Mouse (Mus musculus) CD8-positive naive resting alpha-beta T cell, adult 2 months (primary cell): Measurements from ENCODE around the gene Abhd15.

Experiments used
- DNase-seq, 2 experiments: peaks; one replicate each; pipeline ENCODE4 v3.0.0; 2022; ENCODE audit warnings: low read depth in 2 of 2, low spot score in 2 of 2

Abhd15 gene

DNA sequence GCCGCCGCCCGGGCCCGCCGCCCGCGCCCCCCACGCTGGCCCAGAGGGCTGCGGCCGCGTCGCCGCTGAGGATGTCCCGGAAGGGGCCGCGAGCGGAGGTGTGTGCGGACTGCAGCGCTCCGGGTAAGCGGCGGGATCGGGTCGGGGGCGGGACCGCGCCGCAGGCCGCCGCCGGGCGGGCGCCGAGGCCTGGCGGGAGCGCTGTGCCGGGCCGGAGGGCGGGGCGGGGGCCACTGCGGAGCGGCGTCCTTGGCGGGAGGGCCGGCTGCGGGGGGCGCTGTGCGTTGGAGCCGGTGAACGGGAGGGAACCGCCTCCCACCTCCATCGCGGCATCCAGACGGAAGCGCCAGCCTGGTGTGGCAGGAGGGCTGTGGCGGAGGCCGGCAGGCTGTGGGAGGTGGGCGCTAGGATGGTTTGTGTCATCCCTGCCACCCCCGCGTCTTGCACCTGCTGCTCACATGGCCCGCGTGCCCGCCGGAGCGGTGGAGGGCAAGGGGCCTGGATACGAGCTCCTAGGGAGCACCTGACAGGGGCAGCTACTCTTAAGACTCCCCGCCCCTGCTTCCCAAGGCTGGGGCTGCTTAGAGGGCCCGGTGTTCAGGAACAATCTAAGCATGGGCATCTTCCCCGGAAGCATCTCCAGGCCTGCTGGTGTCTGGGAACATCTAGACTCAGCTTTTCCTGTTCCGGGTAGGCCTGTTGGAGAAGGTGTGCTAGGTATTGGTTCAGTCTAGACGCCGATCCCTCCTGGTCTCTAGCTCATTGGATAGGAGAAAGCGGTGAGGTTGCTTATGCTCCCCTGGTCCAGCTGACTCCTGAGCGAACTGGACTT lies 21.2 kb upstream of the Abhd15 start, which contains the start of gene Git1:
Gene Git1, plus strand, starts transcription at position 51 of the 832 bp plus-strand sequence.
- DNase-seq = no peak

DNA sequence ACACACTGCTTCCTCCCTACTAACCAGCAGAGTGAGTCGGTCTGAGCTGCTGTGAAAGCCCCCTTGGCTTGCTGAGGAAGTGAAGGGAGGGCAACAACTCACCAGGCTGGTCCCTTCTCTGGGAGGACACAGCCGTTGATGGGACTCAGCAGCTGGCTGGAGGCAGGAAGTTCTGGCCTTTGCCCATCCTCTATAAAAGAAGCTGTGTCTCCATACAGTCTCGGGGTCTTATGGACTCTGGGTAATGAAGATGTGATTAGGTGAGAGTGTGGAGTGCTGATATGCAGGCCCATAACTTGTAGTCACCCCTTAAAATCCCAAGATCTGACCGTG lies 20.6 kb upstream of the Abhd15 start:
- DNase-seq = no peak

DNA sequence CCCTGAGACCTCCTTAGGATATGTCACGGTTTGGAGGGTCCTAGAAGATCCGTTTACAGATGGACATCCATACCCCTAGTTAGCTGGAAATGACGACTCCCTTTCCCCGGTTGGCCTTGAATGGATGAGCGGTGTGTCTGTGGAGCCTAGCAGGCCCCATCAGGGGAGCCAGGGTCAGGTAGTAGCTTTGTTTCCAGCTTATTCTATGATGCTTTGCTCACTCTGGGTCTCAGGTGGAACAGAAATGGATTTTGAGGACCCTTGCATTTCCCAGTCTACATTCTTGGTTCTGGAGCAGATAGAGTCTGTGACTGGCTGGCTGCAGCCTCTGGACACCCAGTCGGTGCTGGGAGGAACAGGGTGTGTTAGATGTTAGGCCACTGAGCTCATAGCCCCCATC lies 20.1 kb upstream of the Abhd15 start:
- DNase-seq = no peak

DNA sequence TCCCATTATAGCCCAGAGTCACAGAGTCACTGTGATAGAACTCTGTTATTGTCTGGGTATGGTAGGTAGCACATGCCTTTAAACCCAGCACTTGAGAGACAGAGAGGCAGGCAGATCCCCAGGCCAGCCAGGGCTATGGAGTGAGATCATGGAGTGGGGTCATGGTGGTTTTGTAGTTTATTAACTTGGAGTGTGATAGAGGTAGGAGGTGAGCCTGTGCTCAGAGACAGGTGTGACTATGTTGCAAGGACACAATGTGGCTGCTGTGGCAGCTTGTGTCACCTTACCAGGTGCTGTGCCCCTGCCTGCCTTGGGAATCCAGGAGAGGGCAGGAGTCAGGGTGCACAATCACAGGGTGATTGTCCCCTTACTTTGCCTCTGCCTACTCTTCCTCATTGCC lies 19.4 kb upstream of the Abhd15 start:
- DNase-seq = no peak

DNA sequence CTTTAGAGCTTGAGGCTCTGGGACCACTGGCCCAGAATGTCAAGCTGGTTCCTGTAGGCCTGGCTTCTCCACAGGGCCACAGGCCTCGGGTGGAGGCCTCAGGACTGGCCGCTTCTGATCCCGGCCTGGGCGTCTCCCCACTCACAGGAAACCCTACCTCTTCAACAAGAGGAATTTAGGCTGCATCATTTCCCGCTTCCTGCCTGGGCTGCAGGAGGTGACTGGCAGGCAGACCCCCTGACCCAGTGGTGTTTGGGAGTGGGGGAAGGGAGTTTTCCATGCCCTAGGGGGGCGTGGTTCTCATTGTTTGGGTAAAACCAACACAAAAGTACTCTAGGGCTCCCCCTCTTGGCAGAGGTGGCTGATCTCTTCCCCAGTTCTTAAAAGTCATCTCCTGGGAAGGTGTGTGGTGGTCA lies 17.6 kb upstream of the Abhd15 start:
- peak; percentile 41 to 60 for DNase-seq

DNA sequence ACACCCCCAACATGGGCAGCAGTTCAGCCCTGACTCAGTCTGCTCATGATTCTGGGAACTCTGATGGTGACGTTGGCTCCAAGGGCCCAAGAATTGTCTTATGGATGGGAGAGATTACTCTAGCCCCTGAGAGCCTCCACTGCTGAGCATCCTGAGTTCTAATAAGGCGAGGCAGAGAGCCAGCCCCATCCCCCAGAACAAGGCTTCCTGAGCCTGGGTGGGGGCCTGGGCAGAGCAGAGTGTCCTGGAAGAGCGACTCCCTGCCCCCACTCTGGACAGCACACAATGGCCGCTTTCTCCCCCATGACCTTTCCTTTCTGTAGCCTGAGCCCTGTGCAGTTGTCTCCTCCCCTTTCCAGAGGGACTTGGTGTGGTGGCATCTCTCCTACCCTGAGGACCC lies 17.1 kb upstream of the Abhd15 start:
- no peak for DNase-seq

DNA sequence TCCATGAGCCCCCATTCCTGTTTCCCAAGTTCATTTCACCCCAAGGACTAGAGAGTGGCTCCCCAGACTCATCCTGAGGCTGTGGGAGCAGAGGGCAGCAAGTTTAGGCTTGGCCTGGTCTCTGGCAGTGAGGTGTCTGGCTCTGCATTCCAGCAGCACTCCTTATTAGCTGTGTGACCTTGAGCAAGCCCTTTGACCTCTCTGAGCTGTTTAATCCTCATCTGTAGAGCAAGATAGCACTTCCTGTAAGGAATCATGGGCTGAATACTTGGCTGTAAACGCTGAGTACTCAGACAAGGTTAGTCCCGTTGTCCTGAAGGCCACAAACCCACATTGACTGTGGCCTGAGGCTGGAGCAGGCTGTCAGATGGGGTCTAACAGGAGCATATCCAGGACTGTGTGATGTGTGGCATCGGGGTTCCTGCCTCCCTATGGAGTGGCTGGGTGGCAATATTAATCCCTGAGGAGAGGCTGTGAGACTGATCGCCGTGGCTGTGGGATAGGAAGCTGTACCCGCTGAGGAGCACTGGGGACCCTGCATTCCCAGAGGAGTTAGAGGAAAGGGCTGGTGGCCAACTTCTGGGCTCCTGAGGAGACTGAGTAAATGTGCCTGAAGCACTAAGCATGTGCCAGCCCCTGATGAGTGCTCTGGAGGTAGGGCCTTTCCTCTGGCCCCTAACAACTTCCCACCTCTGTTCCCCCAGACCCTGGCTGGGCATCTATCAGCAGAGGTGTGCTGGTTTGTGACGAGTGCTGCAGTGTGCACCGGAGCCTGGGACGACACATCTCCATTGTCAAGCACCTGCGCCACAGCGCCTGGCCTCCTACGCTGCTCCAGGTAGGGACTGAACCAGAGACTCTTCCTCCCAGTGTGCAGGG lies 16.4 kb upstream of the Abhd15 start:
- DNase-seq = no peak

DNA sequence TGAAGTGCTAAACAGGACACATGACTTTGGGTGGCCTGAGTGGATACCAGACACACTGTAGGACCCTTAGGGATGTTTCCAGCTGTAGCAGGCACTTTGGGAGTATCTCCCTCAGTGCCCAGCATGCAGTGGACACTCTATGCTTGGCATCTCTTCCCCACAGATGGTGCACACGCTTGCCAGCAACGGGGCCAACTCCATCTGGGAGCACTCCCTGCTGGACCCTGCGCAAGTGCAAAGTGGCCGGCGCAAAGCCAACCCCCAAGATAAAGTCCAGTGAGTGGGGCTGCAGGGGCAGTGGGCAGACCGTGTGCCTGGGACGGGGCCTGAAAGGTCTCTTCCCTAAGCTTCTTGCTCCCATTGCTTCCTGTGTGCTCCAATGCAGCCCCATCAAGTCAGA lies 15.6 kb upstream of the Abhd15 start:
- DNase-seq = no peak

DNA sequence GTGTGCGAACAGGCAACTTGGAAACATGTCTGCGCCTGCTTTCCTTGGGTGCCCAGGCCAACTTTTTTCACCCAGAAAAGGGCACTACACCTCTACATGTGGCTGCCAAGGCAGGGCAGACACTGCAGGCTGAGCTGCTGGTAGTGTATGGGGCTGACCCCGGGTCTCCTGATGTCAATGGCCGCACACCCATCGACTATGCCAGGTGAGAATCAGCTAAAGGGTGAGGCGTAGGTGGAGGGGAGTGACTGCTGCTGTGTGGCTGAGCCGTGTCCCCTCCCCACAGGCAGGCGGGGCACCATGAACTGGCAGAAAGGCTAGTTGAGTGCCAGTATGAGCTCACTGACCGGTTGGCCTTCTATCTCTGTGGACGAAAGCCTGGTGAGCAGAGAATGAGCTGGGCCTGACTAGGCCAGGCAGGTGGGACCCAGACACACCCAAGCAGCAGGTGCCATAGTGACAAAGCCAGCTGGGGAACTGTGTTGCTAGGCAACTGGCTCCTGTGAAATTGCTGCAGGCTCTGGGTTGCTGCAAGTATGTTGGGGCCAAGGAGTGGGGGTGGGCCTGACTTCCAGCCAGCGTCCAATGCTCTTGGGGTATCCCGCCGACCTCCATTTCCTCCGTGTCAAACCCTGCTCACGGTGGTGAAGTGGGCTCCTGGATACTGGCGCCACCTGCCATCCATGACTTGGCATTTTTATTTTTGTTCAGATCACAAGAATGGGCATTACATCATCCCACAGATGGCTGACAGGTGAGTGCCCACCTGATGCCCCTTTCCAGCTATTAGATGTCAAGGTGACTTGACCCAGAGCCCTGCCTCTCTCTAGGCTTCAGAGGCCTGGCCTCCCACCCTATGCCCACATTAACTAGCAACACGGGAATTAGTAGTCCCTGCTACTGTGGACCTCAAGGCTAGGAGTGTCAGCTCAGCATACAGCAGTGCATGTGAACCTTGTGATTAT lies 14.3 kb upstream of the Abhd15 start:
- DNase-seq = no peak

DNA sequence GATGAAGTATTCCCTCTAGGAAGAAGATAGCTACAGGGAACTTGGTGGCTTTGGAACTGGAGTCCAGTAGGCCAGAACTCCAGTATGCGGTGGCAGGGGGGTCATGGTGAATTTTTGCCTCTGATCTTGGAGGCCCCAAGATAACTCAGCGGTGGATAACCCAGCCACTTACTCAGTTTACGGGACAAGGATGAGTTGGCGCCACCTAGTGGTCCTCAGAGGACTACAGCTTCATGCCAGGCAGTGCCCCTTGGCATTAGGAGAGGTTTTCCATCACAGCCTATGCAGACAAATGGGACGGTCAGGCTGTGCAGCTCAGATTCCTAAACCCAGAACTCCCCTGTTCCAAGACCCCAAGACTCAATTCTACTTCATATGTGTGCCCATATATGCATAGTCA lies 13.5 kb upstream of the Abhd15 start:
- peak; percentile 66 to 74 for DNase-seq

DNA sequence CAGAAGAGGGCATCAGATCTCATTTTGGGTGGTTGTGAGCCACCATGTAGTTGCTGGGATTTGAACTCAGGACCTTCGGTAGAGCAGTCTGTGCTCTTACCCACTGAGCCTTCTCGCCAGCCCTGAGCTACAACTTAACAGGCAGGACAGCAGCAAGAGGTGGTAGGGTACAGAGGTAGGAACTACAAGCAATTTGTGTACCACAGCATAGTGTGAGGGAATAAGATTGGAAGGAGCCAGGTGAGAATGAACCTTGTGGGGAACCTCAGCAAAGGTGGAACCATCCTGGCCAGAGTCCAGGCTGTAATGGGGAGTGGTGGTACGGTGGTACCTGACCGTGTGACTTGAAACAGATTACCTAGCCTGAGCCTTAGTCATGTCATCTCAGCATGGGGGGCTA lies 12.9 kb upstream of the Abhd15 start:
- DNase-seq = no peak

DNA sequence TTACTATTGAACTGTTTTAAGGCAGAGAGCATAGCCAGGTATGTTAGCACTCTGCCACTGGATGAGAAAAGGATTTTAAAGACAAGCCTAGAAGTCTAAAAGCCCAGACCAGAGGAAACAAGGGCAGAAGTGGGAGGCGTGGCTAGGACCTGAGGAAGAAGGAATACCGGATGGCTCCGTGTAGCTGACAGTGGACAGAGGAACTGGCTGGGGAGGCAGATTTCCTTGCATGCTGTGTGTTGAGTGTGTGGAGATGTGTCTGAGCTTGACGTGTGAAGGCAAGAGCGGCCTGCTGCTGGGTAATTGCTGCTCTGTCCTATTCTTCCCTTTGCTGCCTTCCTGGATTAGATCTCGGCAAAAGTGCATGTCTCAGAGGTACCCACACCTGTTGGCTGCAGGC lies 12.4 kb upstream of the Abhd15 start:
- no peak for DNase-seq

DNA sequence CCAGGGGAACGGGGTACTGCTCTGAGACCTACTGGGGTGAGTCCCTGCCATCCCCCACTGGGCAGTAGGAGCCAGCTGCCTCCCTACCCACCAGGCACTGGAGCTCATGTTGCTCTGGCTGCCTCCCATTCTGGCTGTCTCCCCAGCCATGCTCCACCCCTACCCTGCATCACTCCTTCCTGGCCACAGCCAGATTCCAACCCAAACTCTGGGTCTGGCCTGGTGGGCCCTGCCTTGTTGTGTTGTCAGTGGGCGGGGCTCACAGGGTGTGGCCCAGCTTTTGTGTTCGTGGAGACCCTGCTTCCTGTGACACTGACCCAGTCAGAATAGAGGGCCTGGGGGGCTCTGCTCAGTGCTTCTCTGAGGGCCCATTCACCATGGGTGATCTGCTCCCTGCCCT lies 11.4 kb upstream of the Abhd15 start:
- DNase-seq = no peak

DNA sequence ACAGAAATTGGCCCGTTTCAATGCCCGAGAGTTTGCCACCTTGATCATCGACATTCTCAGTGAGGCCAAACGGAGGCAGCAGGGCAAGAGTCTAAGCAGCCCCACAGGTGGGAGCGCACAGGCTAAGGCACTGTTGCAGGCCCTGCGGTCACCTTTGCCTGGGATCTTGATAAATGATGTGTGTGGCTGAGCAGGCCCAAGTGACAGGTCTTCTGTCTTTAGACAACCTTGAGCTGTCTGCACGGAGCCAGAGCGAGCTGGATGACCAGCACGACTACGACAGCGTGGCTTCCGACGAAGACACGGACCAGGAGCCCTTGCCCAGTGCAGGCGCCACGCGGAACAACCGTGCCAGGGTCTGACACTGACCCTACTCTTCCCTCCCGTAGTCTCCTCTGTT lies 10.5 kb upstream of the Abhd15 start:
- no peak for DNase-seq

DNA sequence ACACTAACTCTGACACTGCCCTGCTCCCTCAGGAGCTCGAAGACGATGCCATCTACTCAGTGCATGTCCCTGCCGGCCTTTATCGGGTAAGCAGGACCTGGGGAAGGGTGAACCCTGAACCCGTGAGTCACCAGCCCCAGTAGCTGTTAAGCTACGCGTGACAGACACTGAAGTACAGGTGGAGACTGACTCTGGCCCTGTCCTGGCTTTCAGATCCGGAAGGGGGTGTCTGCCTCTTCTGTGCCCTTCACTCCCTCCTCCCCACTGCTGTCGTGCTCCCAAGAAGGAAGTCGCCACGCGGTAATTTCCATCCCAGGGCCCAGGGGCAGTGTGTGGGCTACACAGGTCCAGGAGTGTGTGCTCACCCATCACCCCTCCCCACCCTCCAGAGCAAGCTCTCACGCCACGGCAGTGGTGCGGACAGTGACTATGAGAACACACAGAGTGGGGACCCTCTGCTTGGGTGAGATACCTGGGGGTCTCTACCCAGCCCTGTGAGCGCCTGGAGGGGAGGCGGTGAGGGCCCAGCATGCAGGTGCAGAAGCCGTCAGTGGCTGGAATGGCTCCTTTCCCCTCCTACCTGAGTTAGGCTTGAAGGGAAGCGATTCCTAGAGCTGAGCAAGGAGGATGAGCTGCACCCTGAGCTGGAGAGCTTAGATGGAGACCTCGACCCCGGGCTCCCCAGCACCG lies 9.5 kb upstream of the Abhd15 start:
- DNase-seq = no peak

DNA sequence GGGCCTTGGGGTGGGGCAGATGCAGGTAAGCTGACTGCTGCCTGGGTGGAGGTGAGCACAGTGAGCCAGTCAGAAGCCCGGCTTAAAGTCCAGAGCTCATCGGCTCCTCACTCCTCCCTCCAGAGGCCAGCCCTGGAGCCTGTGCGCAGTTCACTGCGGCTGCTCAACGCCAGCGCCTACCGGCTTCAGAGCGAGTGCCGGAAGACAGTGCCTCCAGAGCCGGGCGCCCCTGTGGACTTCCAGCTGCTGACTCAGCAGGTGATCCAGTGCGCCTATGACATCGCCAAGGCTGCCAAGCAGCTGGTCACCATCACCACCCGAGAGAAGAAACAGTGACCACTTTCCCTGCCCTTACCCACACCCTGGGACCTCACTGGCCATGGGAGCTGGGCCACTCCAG lies 8.6 kb upstream of the Abhd15 start:
- no peak for DNase-seq

DNA sequence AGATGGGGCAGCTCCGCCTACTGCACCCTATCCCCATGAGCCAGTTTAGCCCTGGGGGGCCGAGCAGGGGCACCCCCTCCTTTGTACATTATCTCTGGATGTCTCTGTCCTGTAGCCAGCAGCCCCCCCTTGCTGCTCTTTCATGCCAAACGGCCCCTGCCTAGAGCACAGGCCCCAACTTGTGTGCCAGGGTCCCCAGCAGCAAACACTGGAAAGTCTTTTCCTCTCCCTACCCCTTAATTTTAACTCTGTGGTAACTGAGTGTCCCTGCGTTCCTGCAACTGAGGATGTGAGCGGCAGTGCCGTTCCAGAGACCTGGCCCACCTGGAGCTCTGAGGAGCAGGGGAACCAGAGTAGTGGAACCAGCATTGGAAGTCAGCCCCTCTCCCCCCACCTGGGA lies 8.0 kb upstream of the Abhd15 start:
- DNase-seq = no peak

DNA sequence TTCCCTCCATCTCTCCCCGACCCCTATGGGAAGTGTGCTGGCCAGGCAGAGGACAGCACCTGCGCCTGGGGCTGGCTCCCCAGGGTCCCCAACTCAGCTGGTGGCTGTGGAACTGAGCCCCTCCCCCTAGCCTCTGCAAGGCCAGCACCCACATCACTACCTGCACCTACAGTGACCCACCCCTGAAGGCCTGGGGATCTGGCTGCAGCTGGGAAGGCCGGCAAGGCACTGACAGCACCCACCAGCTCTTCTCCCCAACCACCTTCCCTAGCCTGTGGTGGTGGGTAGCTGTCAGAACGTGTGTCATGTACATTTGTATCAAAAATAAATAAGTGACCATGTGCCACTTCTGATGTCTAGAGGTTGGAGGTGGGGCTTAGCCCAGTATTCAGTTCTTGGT lies 7.5 kb upstream of the Abhd15 start:
- DNase-seq = no peak

DNA sequence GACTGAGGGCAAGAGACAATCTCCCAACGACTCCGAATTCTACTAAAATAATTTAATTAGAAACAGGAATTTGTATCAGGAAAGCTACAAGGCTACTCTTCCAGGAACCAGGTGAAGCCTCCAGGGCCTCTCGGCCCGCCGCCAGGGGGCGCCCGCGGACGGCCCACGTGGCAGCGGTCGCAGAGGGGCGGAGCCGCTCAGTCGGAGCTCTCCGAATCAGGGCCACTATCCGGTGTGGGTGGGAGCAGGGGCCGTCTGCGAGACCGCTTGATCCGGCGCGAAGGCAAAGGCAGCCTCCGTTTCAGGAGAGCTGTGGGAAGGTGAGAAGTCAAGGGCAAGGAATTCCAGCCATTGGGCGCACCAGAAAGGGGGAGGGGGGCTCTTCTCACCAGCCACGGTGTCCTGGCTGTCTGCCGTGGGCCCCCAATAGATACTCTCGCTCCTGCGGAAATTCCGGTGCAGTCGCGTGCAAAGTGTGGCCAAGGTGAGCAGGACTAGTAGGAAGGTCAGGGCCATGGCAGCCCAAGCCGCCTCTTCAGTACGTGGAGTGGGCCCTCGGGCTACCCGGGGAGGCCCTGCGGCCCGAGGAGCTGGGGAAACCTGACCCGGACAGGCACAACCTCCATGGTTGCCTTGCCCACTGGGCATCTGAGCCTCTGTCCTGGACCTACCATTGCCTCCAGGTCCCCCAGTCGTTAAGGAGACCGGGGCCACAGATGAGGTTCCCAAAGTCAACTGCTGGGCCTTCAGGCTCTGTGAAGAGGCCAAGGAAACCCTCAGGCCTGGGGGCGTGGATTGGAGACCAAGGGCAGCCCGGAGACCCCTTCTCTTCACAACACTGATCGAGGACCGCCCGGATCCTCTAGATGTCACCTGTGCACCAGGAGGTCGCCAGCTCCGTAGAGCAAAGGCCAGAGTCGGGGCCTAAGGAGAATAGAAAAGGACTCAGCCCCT lies 6.6 kb upstream of the Abhd15 start:
- DNase-seq = peak; percentile 86 to 87

DNA sequence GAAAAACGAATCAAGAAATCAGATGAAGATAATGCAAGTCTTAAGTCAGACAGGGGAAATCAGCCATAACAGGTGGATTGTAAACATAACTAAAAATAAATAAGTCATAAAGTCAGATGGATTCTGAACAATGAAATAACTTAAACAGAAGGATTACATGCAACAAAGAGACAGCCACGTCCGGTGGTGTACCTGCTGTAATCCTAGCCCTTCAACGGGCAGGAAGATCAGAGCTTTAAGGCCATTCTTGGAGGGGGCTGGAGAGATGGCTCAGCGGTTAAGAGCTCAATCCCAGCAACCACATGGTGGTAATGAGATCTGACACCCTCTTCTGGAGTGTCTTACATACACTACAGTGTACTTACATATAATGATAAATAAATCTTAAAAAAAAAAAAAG lies 3.6 kb upstream of the Abhd15 start:
- no peak for DNase-seq
